Mouse (Mus musculus) CH12.LX (cell line): ENCODE measurements around the gene Psmd9. TPM values are rescaled to one million over a fixed set of nuclear protein-coding genes. Genes with fewer than 3 reads are reported as not detected.

Source experiments
- DNase-seq: peaks from one replicate; pipeline ENCODE4 v3.0.0-alpha.2; 2013; ENCODE audit errors: extremely low read depth
- H3K27ac ChIP-seq: 2 replicates; pipeline ENCODE4 v1.5.1; 2012; ENCODE audit warnings: low read depth, mild to moderate bottlenecking, control low read depth, moderate library complexity; ENCODE audit not compliant: insufficient read depth
- H3K27me3 ChIP-seq: replicated peaks from 2 replicates; pipeline ENCODE3; 2012; ENCODE audit warnings: inconsistent platforms
- H3K36me3 ChIP-seq, 2 experiments: replicated peaks in 1 of 2; 2 replicates each; pipeline versions ENCODE3 to v1.6.1; 2012; ENCODE audit warnings: inconsistent platforms in 1 of 2, low read length in 1 of 2, mild to moderate bottlenecking in 1 of 2, mixed read lengths in 1 of 2, moderate library complexity in 1 of 2; ENCODE audit not compliant: control insufficient read depth in 1 of 2, insufficient read depth in 1 of 2
- H3K4me1 ChIP-seq, 2 experiments: 2 replicates each; pipeline ENCODE4 v1.6.1; 2012; ENCODE audit warnings: inconsistent platforms in 1 of 2, moderate library complexity in 1 of 2; ENCODE audit not compliant: insufficient read depth in 2 of 2, control insufficient read depth in 1 of 2
- H3K4me2 ChIP-seq: 2 replicates; pipeline ENCODE4 v1.6.1; 2012; ENCODE audit warnings: low read depth, mild to moderate bottlenecking, control low read depth; ENCODE audit not compliant: poor library complexity, insufficient read depth, severe bottlenecking
- H3K4me3 ChIP-seq, 3 experiments: fragments of 150-350 bp in 1 of 3; sonication (generic) in 1 of 3; replicated peaks in 1 of 3; 2 replicates each; pipeline versions ENCODE3 to v1.5.1; 2011 to 2012; ENCODE audit warnings: low read depth in 2 of 3, low read length in 2 of 3, mild to moderate bottlenecking in 2 of 3, moderate library complexity in 2 of 3, control low read depth in 1 of 3, improper control_type of control experiment in 1 of 3, inconsistent platforms in 1 of 3, mixed read lengths in 1 of 3; ENCODE audit not compliant: poor library complexity in 1 of 3
- H3K79me2 ChIP-seq: replicated peaks from 2 replicates; pipeline ENCODE4 v1.6.1; 2012; ENCODE audit warnings: mild to moderate bottlenecking, moderate library complexity; ENCODE audit not compliant: control insufficient read depth, poor library complexity, insufficient read depth, severe bottlenecking; ENCODE audit errors: extremely low read depth
- H3K9ac ChIP-seq: 2 replicates; pipeline ENCODE4 v1.6.1; 2012; ENCODE audit warnings: low read depth, mild to moderate bottlenecking, control low read depth, moderate library complexity; ENCODE audit not compliant: insufficient read depth
- H3K9me3 ChIP-seq: replicated peaks from 2 replicates; pipeline ENCODE3; 2012; ENCODE audit warnings: low read length, inconsistent platforms, mixed read lengths
- CHD1 ChIP-seq: IDR thresholded peaks from 2 replicates; pipeline ENCODE4 v1.6.1; 2012; ENCODE audit warnings: low read depth, low read length, improper control_type of control experiment, inconsistent platforms
- CHD2 ChIP-seq: IDR thresholded peaks from 2 replicates; pipeline ENCODE4 v1.6.1; 2011; ENCODE audit warnings: low read length, improper control_type of control experiment
- CTCF ChIP-seq, 2 experiments: IDR thresholded peaks in 1 of 2; conservative IDR thresholded peaks in 1 of 2; 2 replicates each; pipeline ENCODE4 v1.5.1; 2011 to 2012; ENCODE audit warnings: low read depth in 2 of 2, low read length in 2 of 2, improper control_type of control experiment in 1 of 2, inconsistent platforms in 1 of 2, mild to moderate bottlenecking in 1 of 2, moderate library complexity in 1 of 2
- ELF1 ChIP-seq: IDR thresholded peaks from 2 replicates; pipeline ENCODE4 v1.6.1; 2014; ENCODE audit warnings: low read depth, mild to moderate bottlenecking, inconsistent platforms, low read length, improper control_type of control experiment
- EP300 ChIP-seq: IDR thresholded peaks from 2 replicates; pipeline ENCODE4 v1.6.1; 2011; ENCODE audit warnings: low read length, improper control_type of control experiment
- ETS1 ChIP-seq: conservative IDR thresholded peaks from 2 replicates; pipeline ENCODE4 v1.6.1; 2012; ENCODE audit warnings: low read depth, mild to moderate bottlenecking, inconsistent platforms, low read length, improper control_type of control experiment, moderate library complexity
- JUN ChIP-seq: IDR thresholded peaks from 2 replicates; pipeline ENCODE4 v1.6.1; 2011; ENCODE audit warnings: low read depth, mild to moderate bottlenecking, low read length, improper control_type of control experiment, moderate library complexity; ENCODE audit not compliant: insufficient read depth
- MAX ChIP-seq: IDR thresholded peaks from 2 replicates; pipeline ENCODE4 v1.6.1; 2011; ENCODE audit warnings: low read length, improper control_type of control experiment
- MEF2A ChIP-seq: IDR thresholded peaks from 2 replicates; pipeline ENCODE4 v1.6.1; 2014; ENCODE audit warnings: low read depth, mild to moderate bottlenecking, inconsistent platforms, low read length, improper control_type of control experiment, borderline replicate concordance
- MXI1 ChIP-seq: IDR thresholded peaks from 2 replicates; pipeline ENCODE4 v1.6.1; 2011; ENCODE audit warnings: mild to moderate bottlenecking, low read depth, low read length, improper control_type of control experiment
- NELFE ChIP-seq: IDR thresholded peaks from 2 replicates; pipeline ENCODE4 v1.6.1; 2011; ENCODE audit warnings: low read depth, low read length, improper control_type of control experiment
- NRF1 ChIP-seq: IDR thresholded peaks from 2 replicates; pipeline ENCODE4 v1.6.1; 2014; ENCODE audit warnings: low read depth, mild to moderate bottlenecking, inconsistent platforms, low read length, improper control_type of control experiment, moderate library complexity
- PAX5 ChIP-seq: IDR thresholded peaks from 2 replicates; pipeline ENCODE4 v1.6.1; 2012; ENCODE audit warnings: low read length, inconsistent platforms, mixed read lengths
- RAD21 ChIP-seq: IDR thresholded peaks from 2 replicates; pipeline ENCODE4 v1.6.1; 2011; ENCODE audit warnings: low read depth, mild to moderate bottlenecking, low read length, improper control_type of control experiment, moderate library complexity
- RCOR1 ChIP-seq: conservative IDR thresholded peaks from 2 replicates; pipeline ENCODE4 v1.6.1; 2012; ENCODE audit warnings: low read depth, mild to moderate bottlenecking, inconsistent platforms, low read length, improper control_type of control experiment
- SMC3 ChIP-seq: IDR thresholded peaks from 2 replicates; pipeline ENCODE4 v1.6.1; 2011; ENCODE audit warnings: low read depth, low read length, improper control_type of control experiment
- TBP ChIP-seq: conservative IDR thresholded peaks from 2 replicates; pipeline ENCODE4 v1.6.1; 2011; ENCODE audit warnings: low read depth, low read length, improper control_type of control experiment
- TCF12 ChIP-seq: IDR thresholded peaks from 2 replicates; pipeline ENCODE4 v1.6.1; 2014; ENCODE audit warnings: low read depth, mild to moderate bottlenecking, inconsistent platforms, low read length, improper control_type of control experiment
- USF1 ChIP-seq: IDR thresholded peaks from 2 replicates; pipeline ENCODE4 v1.6.1; 2014; ENCODE audit warnings: low read depth, mild to moderate bottlenecking, inconsistent platforms, low read length, improper control_type of control experiment
- ZC3H11A ChIP-seq: IDR thresholded peaks from 2 replicates; pipeline ENCODE4 v1.6.1; 2012; ENCODE audit warnings: low read depth, mild to moderate bottlenecking, inconsistent platforms, low read length, improper control_type of control experiment
- ZKSCAN1 ChIP-seq: IDR thresholded peaks from 2 replicates; pipeline ENCODE4 v1.6.1; 2012; ENCODE audit warnings: low read depth, inconsistent platforms, low read length, improper control_type of control experiment, borderline replicate concordance
- ZMIZ1 ChIP-seq: IDR thresholded peaks from 2 replicates; pipeline ENCODE4 v1.6.1; 2012; ENCODE audit warnings: low read depth, mild to moderate bottlenecking, inconsistent platforms, low read length, improper control_type of control experiment
- ZNF384 ChIP-seq: IDR thresholded peaks from 2 replicates; pipeline ENCODE4 v1.6.1; 2012; ENCODE audit warnings: low read depth, low read length, improper control_type of control experiment, inconsistent platforms
- dilution Hi-C: fragments of 300-500 bp; cut with MboI; formaldehyde crosslinking; loops from 2 replicates; pipeline ENCODE4 v1.14.3; 2020; ENCODE audit warnings: low sequenced_read_pairs; ENCODE audit not compliant: extremely low pct_unique_long_range_greater_than_20kb, extremely low pct_ligation_motif_present
- in situ Hi-C: fragments of 300-500 bp; cut with MboI; formaldehyde crosslinking; loops from 3 replicates; pipeline ENCODE4 v1.14.3; 2019; ENCODE audit warnings: low sequenced_read_pairs, low pct_ligation_motif_present, low pct_unique_long_range_greater_than_20kb, mixed read lengths
- polyA plus RNA-seq: library from polyadenylated mRNA; unstranded; fragments of >175 nt; gene quantifications from 2 replicates; pipeline ENCODE4 v1.2.1, GENCODE M21; 2012; ENCODE audit warnings: low read depth; ENCODE audit not compliant: insufficient read length
- total RNA-seq, 2 experiments: library from RNA; depleted of rRNA; stranded (reverse); fragments of 300-350 nt in 1 of 2; fragments of >200 nt in 1 of 2; gene quantifications; 2 replicates each; pipeline ENCODE4 v1.2.3; 2012 to 2014

The Psmd9 gene
- total and polyA plus RNA-seq, 3 experiments: 30.8 to 38.0 (median 35.5) TPM

DNA sequence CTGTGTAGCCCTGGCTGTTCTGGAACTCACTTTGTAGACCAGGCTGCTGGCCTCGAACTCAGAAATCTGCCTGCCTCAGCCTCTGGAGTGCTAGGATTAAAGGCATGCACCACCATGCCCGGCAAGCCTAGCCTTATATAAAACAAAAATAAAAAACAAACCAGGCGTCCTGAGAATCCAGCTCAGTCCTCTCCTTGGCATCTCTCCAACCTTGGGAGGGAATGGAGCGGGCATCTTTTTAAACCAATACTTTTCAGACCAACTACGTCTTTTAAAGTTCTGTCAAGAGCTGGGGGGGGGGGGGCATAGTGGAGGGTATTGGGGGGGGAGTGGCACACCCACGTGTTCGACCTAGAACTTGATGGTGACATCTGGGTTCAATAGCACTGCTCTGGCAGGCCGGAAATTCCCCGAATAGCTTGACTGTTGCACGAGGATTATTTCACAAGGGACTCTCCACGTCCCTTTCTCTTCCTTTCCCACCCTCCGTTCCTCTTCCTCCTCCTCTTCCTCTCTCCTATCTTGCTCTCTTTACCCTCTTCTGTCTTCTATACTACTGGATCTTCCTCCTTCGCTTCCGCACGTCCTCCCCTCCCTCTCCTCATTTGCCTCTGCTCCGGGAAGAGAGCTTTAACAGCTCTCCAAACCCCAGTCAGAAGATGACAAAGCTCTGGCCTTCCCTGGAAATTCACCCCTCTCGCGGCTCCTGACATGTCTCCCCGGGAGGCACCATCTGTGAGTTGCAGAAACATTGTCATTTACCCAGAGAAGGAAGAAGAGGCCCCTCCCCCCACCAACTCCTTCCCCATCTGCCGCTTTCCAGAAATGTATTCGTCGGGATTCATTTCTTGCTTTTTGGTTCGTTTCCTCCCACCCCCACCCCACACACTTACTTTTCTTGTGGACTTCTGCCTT is 87.9 kb downstream of the Psmd9 start:
- DNase-seq: no peak
- H3K36me3 ChIP-seq: no peaks in the 10 kb centered on the region
- no peak overlapping the region for H3K27ac ChIP-seq
- no peaks in the 10 kb centered on the region for H3K79me2 ChIP-seq
- dilution Hi-C loops: no loop called here
- peaks cover 5 to 14% of the 10 kb centered on the region in 2 experiments; a peak in 3 of 4 replicates for H3K4me1 ChIP-seq
- in situ Hi-C loops: no loop called here
- no peaks in the 10 kb centered on the region for H3K27me3 ChIP-seq
- peak overlapping the region; percentile 78 for H3K4me2 ChIP-seq
- no peak for TF ChIP-seq NELFE
- TF ChIP-seq ELF1: 0 out of 2 replicates have a peak, but pooled peaks have one; percentile 5
- H3K4me3 ChIP-seq: peak overlapping the region in 1 of 3 experiments; percentile 25
- H3K9ac ChIP-seq: peak overlapping the region; percentile 53; the same call in 1 of the 2 replicates
- H3K9me3 ChIP-seq: no peaks in the 10 kb centered on the region

DNA sequence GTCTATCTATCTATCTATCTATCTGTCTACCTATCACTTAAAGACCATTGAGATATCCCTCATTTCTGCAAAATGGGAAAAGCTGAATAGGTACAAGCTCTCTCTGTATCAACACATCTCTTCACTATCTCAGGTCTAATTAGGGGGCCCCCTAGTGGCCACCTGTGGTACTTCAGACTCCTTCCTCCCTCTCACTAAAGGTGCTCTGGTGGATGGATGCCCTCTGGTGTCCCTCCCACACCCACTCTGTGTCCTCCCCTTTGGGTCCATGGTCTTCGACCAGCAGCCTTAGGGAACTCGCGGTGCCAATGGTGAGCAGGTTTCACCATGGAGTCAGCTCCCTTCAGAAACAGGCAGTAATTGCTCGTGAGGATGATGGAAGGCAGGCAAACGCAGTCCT is 89.8 kb downstream of the Psmd9 start:
- peak; percentile 55 for DNase-seq
- Histone ChIP-seq H3K4me2 (no peak overlapping the region), H3K27ac (no peak overlapping the region), H3K9ac (no peak overlapping the region), H3K4me3 (no peak overlapping the region), H3K9me3 (no peaks in the 10 kb centered on the region), H3K27me3 (no peaks in the 10 kb centered on the region), H3K79me2 (no peaks in the 10 kb centered on the region), H3K36me3 (no peaks in the 10 kb centered on the region), H3K4me1 (peaks cover 5 to 14% of the 10 kb centered on the region in 2 experiments; a peak in 3 of 4 replicates)
- no peak for TF ChIP-seq USF1
- TF ChIP-seq RAD21: peak; percentile 32
- no peak for TF ChIP-seq MEF2A
- no peak for TF ChIP-seq MXI1
- peak; percentile 85 to 91 for TF ChIP-seq CTCF (conservative IDR thresholded peaks at IDR 0.05 in 1 of 2, IDR thresholded peaks at IDR 0.05 in 1 of 2; ENCODE audit: low read depth in 2 of 2, low read length in 2 of 2)
- TF ChIP-seq SMC3: peak; percentile 56
- no peak for TF ChIP-seq ELF1
- TF ChIP-seq ZMIZ1: no peak
- no peak for TF ChIP-seq CHD1
- TF ChIP-seq MAX: no peak
- peak; percentile 19; the same call in 1 of the 2 replicates for TF ChIP-seq NELFE
- dilution Hi-C loops (no loop called here), in situ Hi-C loops (no loop called here)

DNA sequence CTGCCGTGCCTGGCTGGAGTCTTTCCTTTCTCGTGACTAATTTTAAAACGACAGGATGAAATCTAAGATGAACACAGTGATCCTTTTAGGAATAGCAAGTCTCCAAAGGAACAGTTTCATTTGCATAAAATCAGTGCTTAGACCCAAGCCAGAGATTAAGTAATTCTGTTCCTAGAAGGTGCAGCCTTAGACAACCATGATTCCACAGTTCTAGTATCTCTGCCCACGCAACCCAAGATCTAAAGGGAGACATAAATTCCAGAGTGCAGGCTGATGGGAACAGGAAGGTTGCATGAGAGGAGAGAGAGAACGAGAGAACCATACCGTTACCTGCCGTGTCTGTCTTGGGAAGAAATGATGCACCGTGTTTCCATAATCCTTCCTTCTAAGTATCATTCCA is 91.5 kb downstream of the Psmd9 start:
- DNase-seq: no peak
- dilution Hi-C loops: no loop called here
- Histone ChIP-seq H3K36me3 (no peaks in the 10 kb centered on the region), H3K4me3 (no peak overlapping the region), H3K79me2 (no peaks in the 10 kb centered on the region), H3K4me2 (no peak overlapping the region), H3K27me3 (no peaks in the 10 kb centered on the region), H3K9me3 (no peaks in the 10 kb centered on the region), H3K4me1 (peaks cover 5 to 14% of the 10 kb centered on the region in 2 experiments; a peak in 3 of 4 replicates), H3K27ac (no peak overlapping the region), H3K9ac (no peak overlapping the region)
- in situ Hi-C loops: no loop called here
- TF ChIP-seq ZMIZ1 (no peak), TCF12 (no peak), EP300 (no peak), NRF1 (no peak), MEF2A (no peak), ZC3H11A (no peak), NELFE (no peak), MXI1 (no peak), USF1 (no peak), RCOR1 (no peak), ZKSCAN1 (no peak), TBP (no peak), ETS1 (no peak), ELF1 (no peak), CHD2 (no peak), PAX5 (no peak), JUN (no peak), ZNF384 (no peak)
